Mouse (Mus musculus): Measurements from ENCODE around the gene Slc39a11.

Gene Slc39a11

DNA sequence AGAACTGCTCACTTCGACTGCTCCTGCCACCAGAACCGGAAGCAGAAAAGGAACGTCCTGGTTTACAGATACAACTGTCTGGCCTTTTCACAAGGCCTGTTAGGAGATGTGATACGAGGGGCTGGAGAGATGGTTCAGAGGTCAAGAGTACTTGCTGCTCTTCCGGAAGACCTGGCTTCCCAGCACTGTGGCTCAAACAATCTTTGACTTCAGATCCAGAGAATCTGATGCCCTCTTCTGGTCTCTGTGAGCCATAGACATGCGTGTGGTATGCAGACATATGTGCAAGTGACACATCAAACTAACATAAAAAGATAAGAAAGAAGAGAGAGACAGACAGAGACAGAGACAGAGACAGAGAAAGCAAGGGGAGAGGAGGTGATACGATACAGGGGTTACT, 17.6 kb downstream of the Slc39a11 start:
- no peak for DNase-seq (ENCODE audit: low read depth)

DNA sequence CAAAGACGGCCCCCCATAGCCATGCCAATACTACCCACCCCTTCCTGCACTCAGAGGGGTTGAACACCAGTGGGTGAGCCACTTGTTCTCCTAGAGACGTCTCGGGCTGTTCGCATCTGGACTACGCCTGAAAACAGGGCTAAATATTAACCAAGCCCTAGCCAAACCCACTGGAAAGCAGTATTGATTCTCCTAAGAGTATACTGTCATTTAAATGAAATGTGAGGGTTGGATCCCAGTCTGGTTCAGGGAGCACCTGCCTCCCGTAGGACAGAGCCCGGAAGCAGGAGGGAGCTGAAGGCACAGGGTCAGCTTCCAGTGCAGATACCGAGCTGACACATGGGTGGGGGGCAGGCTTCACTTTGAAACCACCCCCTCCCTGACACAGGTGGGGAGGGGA, 18.0 kb downstream of the Slc39a11 start:
- DNase-seq (ENCODE audit: low read depth), result no peak

DNA sequence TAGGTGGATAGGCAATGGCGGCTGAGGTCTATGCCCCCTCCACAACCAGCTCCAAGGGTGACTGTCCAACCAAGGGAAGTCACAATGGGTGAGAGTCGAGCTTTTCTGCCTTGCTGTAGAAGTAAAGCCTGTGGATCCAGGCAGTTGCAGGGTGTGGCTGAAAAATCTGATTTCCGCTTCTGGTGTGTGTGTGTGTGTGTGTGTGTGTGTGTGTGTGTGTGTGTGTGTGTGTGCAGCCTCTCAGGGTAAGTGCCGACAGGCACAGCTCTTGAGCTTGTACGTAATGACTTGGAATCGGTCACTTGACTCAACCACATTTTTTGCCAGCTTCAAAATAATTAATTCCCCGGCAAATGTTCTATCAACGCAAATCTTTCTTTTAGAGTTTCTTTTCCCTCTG, 18.6 kb downstream of the Slc39a11 start:
- DNase-seq (ENCODE audit: low read depth), result no peak

DNA sequence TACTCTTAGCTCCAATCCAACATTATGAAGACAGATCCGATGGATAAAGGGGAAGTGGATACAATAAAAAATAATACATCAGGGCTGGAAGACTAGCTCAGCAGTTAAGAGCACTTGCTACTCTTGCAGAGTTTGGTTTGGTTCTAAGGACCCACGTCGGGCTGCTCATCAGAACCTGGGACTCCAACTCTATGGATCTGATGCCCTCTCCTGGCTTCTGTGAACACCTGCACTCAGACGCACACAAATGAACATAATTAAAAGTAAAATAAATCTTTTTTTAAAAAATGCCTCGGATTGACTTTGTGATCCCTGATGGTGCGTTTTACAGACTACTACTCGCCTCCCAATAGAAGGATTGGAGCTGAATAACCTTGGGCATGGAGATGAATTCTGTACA, 19.2 kb downstream of the Slc39a11 start:
- no peak for DNase-seq (ENCODE audit: low read depth)

DNA sequence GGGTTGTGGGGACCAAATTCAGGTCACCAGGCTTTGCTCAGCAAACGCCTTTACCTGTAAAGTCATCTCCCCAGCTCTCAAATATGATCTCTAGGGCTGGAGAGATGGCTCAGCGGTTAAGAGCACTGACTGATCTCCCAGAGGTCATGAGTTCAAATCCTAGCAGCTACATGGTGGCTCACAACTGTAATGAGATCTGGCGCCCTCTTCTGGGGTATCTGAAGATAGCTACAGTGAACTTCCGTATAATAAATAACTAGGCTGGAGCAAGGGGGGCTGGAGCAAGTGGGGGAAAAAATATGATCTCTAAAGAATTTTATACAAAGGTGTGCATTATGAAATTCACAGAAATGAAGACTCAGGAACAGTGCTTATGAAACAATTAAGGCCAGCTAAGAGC, 22.1 kb downstream of the Slc39a11 start:
- peak; percentile 65 for DNase-seq (ENCODE audit: low read depth)

DNA sequence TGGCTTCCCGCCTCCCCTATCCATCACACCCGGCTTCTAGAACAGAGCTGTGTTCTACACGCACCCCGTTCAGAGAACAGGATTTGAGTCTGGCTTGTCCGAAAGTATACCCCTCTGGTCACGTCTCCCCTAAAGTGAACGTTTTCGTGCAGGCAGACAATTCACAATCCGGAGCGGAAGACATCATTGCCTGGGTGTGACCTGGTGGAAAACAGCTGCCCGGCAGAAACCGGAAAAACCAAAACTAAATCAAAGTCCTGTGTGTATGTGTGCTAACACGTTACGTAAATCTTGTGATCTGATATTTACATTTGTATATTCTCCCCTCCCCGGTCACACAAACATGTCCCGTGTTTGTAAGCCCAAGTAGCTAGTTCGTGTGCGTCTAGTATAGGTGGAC, 24.4 kb downstream of the Slc39a11 start:
- DNase-seq (ENCODE audit: low read depth), result no peak

DNA sequence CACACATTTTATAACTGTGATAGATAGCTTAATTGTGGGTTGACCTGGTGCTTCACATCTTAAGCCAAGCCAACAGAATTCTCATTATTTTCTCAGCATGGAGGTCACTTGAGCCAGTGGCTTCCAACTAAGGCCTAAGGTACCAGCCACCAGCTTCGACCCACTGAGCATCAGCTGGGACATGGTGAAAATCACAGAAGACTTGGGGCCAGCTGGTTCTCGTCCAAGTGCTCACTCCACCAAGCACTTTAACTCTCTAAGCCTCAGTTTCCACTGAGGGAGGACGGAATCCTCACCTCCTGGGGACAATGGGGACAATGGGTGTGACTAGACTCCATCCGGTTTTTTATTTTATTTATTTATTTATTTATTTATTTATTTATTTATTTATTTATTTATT, 27.9 kb downstream of the Slc39a11 start:
- no peak for DNase-seq (ENCODE audit: low read depth)

DNA sequence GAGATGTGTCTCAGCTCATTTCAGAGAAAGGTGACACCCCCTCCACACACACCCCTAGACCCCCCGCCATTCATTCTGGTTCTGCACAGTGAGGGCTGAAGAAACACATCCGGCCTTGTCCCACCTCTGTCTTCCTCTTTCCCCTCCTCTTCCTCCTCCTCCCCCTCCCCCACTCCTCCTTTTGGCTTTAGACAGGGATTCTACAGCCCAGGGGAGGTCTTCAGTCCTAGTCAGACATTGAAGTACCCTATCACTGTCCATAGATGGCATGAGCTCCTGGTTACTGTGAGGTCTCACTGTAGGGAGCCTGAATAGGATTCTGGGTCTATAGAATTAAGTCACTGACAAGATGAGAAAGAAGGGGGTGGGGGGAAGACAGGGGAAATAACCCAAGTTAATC, 28.9 kb downstream of the Slc39a11 start:
- DNase-seq (ENCODE audit: low read depth), result no peak

DNA sequence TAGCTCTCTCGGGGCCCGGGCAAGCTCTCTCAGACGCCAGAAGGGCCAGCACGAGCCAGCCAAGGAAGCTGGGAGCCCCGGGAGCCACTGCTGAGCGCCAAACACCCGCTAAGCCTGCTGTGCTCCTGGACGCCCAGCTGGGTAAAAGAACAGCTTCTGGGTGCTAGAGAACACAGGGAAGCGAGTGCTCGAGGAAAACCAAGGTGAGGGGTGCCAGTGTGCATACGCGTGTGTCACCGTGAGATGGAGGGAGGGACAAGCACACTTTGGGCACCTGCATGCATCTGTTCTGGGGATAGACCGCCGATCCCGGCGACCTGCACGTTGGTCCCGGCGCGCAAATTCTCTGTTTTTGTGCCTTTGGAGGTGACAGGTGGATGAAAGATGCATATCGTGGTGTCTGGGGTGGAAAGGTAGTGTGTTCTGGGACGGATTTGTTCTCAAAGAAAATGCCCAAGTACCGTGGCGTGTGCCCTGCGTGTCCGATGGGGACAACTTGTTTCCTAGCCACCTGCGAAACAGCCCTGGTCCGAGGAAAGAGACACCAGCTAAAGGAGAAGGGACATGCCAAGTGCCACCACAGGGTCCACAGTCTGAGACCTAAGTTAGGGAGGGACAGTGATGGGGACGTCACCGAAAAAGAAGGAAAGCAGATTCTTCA, 30.3 kb downstream of the Slc39a11 start:
- no peak for DNase-seq (ENCODE audit: low read depth)

DNA sequence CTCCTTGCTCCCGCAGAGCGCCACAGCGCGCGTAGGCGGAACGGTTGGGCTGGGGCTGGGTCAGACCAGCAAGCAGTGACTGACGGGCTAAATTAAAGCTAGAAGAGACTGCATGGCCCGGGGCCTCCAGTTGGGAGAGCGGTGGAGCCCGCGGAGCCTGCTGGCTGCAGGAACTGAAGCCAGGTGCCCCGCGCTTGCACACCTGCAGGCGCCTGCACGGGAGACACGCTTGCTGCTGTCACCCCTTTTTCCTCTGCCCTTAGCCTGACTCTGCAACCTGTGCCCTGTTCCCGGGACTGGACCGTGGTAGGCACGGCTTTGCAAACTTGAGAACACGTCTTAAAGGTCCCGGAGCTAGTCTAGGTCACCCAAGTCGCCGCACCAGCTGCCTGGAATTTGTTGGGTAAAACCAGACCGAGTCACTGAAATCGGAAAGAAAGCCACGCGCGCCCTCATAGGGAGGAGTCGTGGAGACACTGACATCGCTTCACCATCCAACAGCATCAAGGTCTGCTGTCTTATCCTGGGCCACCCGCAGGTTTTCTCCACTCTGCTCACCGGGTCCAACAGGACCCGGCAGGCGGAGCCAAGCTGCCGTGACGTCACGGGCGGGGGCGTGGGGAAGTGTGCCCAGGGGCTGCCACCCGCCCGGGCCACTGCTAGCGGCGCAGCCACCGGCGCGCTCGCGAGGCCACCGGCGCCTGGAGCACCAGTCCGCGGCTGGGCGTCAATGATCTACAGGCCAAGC, 31.0 kb downstream of the Slc39a11 start, which contains the start of gene Sstr2:
Sstr2 (plus strand) TSS at position 671 of the 748 bp plus-strand sequence.
- DNase-seq (ENCODE audit: low read depth), result peak; percentile 76

DNA sequence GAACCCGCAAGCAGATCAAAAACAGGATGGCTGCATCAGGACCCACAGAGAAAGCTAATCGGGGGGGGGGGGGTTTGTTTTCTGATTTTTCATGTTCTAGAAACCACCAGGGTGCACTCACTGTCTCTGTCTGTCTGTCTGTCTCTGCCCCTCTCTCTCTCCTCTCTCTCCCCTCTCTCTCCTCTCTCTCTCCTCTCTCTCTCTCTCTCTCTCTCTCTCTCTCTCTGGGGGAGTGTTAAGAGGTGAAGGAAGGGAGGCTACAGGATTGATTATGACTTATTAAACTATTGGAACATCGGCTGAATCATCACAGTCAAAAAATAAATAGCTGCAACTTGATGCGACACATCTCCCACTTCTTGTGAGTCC, 31.6 kb downstream of the Slc39a11 start:
- no peak for DNase-seq (ENCODE audit: low read depth)

DNA sequence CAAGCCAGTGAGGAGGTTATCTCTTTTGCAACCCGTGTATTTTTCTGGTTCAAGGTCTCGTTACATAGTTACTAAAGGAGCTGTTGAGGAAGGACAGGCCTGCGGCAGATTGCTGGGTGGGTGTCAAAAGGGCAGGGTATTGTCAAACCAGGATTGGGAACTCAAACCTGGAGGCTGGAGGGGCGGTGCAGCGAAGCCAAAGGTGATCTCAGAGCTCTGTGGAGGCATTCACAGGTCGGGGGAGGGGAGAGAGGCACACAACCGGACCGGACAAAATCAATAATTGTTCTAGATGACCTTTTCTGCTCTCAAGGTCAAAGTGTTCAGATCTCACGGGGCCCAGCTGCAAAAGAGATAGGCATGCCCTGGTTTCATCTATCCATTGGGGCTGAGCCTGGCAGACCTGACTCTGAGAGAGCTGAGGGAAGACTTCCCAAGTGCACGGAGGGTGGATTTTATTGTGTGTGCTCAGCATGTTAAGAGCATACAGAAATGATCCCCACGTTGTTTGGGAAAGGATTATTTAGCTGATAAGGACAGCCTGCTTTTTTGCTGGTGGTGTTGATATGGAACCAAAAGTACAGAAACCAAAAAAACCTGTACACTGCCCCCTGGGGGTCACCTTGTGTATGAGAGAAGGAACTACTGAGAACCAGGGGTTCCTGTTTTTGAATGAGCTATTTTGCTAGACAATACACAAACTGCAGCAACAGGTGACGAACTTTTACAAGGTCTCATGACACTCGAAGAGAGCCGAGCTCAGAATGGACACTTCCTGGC, 32.6 kb downstream of the Slc39a11 start:
- DNase-seq (ENCODE audit: low read depth), result peak; percentile 85

DNA sequence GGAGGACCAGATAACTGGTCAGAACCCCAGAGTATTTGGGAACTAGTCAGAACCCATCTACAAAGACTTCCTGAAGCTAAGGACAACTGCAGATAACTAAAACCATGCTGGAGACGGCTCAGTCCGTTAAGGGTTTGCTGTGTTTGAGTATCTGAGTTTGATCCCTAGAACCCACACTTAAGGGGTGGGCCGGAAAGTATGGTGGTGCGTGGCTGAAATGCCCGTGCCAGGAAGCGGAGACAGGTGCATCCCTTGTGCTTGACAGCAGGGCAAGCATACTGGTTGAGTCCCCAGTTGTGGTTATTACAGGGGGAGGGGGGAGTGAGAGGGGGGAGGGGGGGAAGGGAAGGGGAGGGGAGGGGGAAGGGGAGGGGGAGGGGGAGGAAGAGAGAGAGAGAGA, 35.4 kb downstream of the Slc39a11 start:
- DNase-seq (ENCODE audit: low read depth), result peak; percentile 28

DNA sequence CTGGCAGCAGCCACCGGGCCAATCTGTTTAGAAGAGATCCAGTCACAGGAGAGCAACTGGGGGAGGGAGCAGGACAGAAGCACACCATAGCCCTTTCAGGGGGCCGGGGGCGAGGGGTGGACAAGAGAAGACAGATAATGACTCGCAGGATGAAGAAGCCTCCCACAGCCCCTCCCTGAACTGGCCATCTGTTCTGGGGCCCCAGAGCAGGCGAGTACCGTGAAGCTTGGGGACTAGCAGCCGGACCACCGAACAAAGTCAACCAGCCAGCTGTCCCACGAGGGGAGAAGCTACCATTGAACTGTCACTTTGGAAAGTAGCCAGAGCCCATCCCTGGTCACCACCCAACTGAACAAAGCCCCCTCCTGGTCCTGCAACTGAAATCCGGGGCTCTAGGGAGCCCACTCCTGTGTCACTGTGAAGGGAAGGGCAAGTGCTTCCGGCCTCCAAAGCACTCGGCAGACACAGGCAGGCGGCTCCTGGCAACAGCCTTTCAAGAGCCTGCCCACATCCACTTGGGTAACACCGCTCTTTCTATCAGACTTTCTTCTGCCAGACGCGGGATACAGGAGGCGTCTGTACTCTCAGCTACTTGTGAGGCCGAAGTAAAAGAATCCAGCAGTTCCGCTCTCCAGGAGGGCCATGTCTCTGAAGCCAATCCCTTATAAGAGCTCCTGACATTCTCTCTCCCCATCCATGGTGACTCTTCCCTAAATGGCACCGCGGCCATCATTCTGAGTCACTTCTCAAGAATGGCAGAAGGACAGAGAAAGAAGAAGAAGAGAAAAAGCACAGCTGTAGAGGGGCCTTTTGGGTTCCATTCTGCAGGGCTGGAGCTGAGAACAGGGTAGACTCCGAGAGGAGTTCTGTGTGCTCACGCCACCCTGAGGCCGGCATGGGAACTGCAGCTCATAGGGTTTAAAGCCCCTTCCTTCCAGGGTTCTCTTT, 37.9 kb downstream of the Slc39a11 start:
- peak; percentile 77 for DNase-seq (ENCODE audit: low read depth)

DNA sequence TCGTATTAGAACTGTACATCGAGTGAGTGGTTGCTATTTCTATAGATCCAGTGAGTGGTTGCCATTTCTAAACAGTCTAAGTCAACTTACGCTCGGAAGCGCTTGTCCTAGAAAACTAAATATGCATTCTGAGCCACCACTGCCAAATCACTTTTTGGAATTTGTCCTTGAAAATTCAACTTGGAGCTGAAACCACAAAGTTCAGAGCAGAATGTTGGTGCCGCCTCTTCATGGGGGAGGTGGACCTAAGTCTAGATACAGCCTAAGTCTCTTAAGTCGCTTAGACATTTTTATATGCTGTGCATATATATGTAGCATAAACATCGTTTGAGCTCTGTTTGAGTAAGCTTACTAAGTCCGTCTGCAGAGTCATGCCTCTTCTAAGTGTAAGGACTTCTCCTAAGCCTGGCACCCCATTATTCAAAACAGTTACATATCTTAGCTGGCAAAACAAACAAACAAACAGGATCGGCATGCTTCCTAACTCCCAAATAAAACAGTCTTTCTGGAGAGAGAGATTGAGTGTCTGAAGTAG, 38.7 kb downstream of the Slc39a11 start:
- no peak for DNase-seq (ENCODE audit: low read depth)

DNA sequence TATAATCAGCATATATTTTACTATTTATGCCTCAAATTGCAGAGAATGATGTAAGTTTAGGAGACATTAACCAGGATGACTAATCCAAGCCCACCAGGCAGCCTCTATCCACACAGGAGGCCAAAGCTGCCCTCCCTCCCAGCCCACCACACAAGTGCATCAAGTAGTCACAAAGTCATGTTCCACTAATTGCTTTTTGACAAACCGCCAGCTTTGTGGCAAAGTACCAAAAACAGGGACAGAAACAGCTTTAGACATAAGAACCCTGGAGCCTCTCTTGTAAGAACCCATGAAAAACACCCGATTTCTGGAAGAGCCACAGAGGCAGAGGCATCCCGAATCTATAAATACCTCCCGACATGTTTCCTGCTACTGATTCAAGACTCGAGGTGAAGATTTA, 39.6 kb downstream of the Slc39a11 start:
- DNase-seq (ENCODE audit: low read depth), result no peak

DNA sequence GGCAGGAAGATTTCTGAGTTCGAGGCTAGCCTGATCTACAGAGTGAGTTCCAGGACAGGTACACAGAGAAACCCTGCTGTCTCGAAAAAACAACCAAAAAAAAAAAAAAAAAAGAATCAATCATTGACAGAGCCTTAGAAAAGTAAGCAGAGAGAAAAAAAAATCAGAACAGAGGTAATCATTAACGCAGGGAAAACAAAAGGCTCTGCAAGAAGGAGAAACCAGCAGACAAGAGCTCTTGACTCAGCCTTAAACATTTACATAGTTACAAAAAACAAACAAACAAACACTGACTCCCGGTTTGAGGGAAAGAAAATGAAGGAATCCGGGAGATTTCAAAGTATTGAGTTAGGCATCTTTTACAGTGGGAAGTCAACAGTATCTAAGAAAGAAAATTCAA, 40.3 kb downstream of the Slc39a11 start:
- DNase-seq (ENCODE audit: low read depth), result no peak

DNA sequence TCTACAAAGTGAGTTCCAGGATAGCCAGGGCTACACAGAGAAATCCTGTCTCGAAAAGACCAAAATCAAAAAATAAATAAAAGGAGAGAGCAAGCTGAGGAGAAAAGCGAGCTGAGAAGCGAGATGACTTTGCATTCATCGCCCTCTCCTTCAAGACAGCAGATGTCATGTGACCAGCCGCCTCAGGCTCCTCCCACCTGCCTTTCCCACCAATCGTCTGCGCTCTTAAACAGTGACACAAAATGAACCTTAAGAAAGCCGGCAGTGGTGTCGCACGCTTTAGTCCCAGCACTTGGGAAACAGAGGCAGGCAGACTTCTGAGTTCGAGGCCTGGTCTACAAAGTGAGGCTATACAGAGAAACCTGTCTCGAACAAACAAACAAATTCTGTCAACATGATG, 42.3 kb downstream of the Slc39a11 start:
- DNase-seq (ENCODE audit: low read depth), result no peak

DNA sequence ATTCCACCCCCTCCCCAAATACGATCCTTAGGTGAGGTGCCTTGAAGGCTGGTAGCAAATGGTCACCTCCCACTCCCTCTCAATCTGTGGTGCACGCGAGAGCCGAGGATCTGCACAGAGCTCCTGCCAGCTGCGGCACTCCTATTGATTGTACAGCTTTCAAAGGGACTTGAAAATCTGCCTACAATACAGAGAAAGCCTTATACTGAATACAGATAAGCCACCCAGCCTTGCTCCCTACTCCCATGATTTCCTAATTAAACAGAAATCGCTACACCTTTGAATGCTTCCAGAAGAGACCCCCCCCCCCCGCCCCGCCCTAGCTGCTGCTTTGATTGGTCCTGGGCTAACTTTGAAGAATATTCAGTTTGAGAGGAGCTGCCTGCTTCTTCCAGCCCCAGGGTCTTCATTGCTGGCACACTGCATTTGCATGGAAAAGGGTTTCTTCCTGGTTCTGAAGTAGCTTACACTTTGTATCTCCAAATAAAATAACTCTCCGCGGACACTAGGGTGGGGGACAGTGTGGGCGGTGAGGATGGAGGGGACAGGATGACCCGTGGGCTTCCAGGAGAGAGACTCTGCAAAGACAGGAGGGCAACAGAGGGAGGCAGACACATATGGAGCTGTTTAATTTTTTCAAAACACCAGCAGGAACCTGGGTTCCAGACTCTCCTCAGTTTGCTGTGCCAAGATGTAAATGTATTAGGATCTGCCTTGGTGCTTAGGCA, 48.1 kb downstream of the Slc39a11 start:
- no peak for DNase-seq (ENCODE audit: low read depth)

DNA sequence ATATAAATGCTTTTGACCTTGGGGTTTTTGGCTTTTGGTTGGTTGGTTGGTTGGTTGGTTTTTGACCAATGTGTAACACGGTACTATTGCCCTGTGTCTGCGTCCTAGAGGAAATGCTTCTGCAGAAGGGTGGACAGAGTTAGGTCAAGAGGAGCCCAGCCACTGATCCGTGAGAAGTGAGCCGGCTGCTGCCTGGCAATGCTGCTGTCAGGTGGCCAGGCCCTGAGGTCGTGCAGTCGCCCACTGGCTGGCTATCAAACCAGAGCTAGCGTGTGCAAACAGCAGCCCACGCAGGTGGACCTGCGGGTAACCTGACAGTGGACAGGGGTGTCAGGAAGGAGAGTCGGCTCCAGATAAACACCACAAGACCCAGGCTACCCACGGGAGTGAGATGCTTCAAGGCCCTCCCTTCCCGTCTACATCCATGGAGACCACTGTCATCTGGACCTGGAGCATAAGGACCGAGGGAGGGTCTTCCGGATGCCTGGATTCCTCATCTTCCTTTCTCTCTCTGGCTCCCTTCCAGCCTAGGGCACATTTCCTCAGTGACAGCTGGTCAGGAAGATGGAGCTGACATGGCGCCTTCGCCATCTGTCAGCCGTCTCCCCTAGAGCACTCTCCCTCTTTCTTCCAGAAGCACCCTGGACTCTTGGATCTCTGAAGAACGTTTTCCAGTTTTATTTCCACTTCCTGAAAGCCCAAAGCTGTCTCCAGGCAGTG, 49.2 kb downstream of the Slc39a11 start:
- no peak for DNase-seq (ENCODE audit: low read depth)

Data from naive thymus-derived CD4-positive, alpha-beta T cell, adult 2 months (primary cell).